Mouse (Mus musculus) c-Kit-negative CD71-positive TER-119-positive erythroid progenitor cells, embryonic 14.5 days (primary cell): ENCODE results near the gene Nudt12.

ENCODE experiments used
- DNase-seq: peaks from one replicate; pipeline ENCODE4 v3.0.0-alpha.2; 2013; ENCODE audit warnings: low read depth, low spot score

Gene Nudt12

DNA sequence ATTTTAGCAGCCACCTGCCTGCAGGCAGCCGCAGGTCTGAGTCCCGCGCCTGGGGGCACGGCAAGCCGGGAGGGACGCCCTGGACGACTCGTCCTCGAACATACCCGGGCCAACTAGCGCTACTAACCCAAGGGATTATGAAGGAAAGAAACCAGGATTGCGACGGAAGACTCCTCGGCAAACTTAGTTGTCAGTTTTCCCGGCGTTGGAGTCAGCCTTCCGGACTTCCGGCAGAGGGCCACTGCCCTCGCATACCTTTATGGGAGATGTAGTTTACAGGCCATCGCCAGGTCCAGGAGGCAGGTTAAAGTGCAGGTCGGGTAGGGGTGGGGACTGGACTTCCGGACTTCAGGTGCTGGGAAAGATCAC lies at the start of gene Nudt12:
Nudt12 (minus strand) TSS at position 282 of the 369 bp plus-strand sequence.
- DNase-seq = peak; percentile 9

DNA sequence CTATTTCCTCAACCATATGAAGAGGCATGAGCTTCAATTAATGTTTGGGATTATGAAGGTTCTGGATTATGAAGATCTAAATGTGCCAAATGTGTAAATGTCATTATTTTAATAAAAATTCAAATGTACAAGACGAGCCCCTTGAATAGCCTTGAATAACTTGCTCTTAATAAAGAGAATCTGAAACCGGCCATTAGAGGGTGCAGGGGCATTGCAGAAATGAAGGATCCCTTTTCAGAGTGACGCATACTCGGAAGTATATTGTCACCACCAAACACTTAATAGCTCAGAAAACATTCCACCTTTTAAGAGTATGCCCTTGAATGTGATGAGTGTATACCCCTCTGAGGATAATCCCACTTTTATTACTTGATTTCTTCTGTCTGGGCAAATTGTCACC lies 40.1 kb upstream of the Nudt12 start:
- no peak for DNase-seq

DNA sequence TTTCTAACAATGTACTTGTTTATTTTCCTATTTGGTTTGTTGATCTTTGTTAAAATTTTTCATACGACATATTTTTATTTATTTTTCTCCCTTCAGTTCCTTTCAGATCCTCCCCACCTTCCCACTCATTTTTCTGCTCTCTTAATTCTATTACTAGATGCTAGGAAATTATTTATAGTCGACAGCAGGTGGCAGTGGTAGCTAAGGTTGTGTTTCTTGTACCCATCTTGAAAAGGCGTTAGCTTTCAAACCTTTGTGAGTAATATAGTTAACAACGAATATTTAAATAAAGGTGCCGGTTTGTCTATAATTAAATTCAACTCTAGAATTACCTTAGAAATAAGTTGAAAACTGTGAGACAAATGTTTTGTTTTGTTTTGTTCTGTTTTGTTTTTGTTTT lies 26.6 kb upstream of the Nudt12 start:
- DNase-seq = no peak

DNA sequence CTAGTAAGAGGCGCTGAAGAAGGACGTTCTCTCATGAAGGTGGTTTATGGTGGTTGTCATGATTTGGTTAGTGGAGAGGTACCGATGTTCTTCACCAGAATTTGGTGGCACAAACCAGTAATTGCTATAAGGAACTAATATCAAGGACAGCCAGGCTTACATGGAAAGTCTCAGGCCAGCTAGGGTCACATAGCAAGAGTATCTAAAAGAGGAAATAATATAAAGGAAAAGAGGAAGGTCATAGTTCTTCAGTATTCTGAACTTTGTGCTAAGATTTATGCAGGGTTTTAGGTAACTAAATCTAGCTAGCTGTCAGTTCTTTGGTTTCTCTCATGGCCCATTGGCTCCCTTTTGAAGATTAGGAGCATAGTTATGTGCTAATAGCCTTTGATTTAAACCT lies 20.3 kb upstream of the Nudt12 start:
- no peak for DNase-seq

DNA sequence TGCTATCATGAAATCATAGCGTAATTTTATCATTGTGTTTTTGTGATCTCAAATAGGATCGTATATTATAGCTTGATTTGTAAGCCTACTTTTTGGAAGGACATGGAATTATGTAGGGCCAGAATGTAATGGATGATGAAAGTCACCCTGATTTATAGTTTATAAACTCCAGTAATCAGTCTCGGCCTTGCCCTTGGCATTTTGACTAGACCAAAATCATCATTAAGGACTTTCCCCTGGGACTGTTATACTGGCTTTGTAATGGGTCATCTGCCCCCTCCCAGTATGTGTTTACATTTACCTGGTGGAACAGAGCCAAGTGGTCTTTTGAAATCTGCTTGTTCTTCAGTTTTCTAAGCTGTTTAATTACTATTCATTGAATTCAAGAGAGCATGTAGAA lies 13.2 kb upstream of the Nudt12 start:
- DNase-seq = no peak

DNA sequence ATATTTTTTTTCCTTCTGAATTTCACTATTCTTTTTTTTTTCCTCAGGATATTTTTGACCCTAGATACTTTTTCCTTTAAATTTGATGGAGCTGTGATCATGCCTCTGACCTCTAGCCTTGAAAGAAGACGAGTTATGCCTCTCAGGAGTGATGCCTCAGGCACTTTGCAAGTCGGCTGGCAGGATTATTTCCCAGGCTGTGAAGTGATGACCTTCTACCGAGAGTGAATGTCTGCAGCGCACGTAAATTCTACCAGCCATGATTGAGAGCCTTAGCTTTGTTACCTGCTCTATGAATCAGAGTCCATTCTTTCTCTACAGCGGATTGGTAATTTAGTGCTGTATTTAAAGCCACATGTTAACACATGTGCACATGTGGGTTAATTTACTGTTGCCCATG lies 11.3 kb upstream of the Nudt12 start:
- DNase-seq = no peak

DNA sequence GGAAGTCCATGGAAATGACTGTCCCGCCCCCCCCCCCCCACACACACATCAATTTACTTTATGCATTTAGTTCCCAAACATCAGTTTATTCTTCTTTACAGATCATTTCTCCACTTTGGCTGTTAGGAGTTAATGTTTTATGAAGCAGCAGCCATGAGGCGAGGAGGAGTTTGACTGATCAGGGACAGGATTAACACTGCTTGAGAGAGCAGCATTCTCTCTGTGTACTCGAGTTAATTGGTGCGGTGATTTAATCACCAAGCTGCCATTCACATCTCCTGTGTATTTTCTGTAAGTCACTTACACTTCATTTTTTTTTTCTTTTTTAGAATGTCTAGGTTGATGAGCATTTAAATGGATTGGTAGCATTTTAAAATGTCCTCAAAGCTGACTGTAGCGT lies 10.8 kb upstream of the Nudt12 start:
- no peak for DNase-seq

DNA sequence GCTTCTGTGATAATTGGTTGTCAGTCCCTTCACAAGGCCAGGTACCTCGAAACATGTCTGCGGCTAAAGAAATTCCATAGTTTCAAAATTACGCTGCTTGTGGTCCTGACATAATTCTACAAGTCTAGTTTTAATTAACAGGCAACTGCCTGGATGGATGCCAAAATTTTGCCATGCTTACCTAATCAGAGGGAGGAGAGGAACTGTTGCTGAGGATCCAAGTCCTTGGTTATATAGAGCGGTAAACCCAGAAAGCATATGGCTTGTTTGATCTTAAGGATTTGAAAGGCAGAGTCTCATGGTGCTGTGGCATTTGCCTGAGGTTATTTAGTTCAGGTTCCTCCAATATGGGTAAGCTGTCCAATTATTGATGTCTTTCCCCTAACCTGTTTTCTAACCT lies 5.5 kb upstream of the Nudt12 start:
- no peak for DNase-seq

DNA sequence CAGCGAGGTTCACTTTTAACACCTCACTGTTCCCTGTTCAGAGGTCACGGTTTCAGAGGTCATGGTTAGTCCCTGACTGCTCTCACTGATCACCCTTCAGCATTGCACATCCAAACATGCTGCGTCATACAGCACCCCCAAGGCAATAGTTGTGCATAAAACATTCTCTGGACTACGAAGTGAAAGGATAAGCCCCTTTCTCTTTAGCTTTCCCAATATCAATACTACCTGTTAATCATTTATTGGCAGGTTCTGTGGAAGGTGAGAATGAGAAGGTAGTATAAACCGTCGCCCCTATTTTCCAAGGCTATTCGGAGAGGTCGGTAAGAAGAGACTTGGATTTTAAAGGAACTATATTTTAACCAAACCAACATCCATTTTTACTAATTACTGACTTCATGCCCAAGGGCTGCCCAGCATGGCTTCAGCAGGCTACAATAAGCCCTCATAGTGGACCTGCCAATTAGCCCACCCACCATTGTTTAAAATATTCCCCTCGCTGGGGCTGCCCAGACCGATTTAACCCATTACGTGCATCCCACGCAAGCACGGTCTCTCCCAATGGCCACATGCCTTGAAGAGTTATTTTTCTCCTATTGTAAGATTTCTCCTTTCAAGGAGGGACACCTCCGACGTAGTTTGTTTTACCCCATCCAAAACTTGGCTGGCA lies 616 bp downstream of the Nudt12 start:
- DNase-seq = peak; percentile 40

DNA sequence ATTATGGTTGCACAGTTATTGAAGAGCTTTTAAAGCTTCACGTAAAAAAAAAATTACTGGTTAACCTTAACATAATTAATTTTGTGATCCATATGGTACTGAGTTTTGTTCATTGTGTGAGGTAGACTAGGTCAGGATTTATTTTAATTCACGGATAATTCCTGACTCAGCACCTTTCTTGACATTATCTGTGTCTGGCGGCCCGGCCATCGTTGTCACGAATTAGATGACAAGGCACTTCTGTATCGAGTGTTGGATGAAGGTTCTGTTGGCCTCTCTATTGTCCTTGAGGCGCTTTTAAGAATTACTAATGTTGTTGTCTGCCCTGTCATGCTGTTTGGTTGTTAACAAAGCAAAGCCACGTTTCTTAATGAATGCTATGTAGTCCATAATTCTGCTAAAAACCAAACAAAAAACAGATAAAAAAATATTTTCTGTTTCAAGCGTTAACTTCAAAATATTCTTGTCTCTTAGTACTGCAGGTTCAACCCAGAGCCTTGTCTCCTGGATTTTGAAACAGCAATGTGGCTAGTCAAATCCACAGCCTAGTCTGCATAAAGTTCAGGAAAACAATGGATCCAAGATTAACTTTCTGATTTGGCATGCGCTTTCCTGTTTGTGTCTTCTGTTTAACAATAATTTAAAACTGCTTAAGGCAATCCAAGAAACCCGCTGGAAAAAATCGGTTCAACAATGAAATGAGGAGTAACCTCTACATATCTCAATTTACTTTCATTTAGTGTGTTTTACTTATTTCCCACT lies 1.4 kb downstream of the Nudt12 start:
- peak; percentile 6 for DNase-seq

DNA sequence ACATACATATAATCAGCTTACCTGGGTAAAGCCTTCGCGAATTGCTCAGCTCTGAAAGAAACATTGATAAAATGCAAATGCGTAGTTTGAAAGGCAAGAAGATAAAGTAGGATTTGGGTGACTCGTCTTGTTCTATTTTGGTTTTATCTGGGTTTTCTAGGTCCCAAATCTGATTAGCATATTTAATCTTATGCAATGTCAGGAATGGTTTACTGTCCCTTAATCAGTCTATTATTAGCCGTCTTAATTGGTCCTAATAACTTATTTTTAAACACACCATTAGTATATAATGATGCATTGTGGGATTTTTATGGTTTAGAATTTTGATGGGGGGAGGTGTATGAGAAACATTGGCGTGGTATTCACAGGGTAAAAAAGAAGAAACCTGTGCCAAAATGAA lies 21.9 kb downstream of the Nudt12 start, which contains the start of gene Pdzph1:
Pdzph1 (minus strand) TSS at position 101 of the 400 bp plus-strand sequence.
- no peak for DNase-seq

DNA sequence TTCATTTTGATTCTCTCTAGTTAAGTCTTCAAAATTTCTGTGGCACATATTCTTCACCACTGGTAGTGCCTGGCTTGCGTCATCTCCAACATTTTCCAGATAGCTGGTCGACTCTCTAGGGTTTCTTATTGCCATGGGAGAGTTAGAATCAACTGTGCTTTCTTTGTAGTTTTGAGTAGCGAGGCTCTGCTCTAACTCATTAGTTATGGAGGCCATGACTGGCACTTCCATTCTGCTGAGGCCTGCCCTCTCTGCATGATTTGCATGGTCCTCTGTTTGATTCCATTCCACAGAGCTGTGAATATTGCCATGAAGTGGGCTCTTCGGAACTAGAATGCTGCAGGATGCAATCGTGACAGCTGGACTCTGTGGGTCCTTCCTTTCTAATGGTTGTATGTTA lies 39.9 kb downstream of the Nudt12 start:
- no peak for DNase-seq

DNA sequence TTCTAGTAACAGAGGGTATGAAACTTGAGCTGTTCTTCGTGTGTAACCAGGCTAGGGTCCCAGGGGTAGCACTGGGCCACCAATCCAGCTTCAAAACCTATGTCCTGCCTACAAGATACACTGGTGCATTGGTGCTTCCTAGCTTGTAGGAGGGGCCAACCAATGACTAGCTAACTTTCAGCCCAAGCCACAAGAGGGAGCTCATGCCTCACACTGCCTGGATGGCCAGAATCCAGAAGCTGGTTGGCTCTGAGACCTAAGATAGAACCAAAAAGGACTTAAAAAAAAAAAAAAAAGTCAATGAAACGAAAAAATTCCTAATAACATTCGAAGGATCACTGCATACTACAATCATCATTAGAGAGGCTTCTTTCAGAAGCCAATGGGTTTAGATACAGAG lies 53.3 kb downstream of the Nudt12 start:
- DNase-seq = no peak

DNA sequence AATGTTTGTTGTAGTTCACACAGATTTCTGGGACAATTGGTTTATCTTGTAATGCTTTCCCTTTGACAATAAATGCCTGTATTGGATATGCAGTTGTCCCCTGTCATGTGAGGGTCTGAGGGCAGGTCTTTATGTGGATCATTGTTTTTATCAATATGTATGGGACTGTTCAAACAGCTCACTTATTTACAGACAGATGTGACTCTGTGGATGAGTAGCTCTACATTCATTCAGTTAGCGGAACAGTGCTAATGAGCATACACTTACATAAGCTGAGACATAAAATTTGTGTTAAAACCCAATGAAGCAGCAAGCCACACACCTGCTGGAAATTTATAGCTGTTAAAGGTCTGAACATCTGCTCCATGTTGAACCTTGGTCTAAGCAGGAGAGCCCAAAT lies 56.1 kb downstream of the Nudt12 start:
- DNase-seq = no peak
